Mouse (Mus musculus) G1E (cell line): ENCODE measurements around the gene Actb. TPM values are rescaled to one million over a fixed set of nuclear protein-coding genes. Genes with fewer than 3 reads are reported as not detected.

ENCODE experiments used
- ATAC-seq: 2 replicates; pipeline ENCODE4 v1.8.0; 2016; ENCODE audit warnings: mild to moderate bottlenecking; ENCODE audit not compliant: insufficient number of reproducible peaks, poor library complexity, low FRiP score, severe bottlenecking; ENCODE audit errors: extremely low read depth
- DNase-seq: peaks from one replicate; pipeline ENCODE4 v3.0.0; 2012; ENCODE audit warnings: low spot score
- H3K27me3 ChIP-seq: 2 replicates; pipeline ENCODE4 v1.6.1; 2012; ENCODE audit warnings: mild to moderate bottlenecking, low read length, inconsistent platforms; ENCODE audit not compliant: insufficient read depth
- H3K36me3 ChIP-seq: replicated peaks from 2 replicates; pipeline ENCODE3; 2012; ENCODE audit warnings: mild to moderate bottlenecking, inconsistent platforms
- H3K4me1 ChIP-seq: 2 replicates; pipeline ENCODE4 v1.6.1; 2012; ENCODE audit warnings: low read depth, low read length, inconsistent platforms, mixed read lengths; ENCODE audit not compliant: insufficient read depth
- H3K4me3 ChIP-seq: 2 replicates; pipeline ENCODE4 v1.5.1; 2012; ENCODE audit warnings: low read depth, mild to moderate bottlenecking, inconsistent platforms, low read length, moderate library complexity, mixed read lengths
- H3K9me3 ChIP-seq: replicated peaks from 2 replicates; pipeline ENCODE4 v1.6.1; 2012; ENCODE audit warnings: inconsistent platforms
- CTCF ChIP-seq: IDR thresholded peaks from 2 replicates; pipeline ENCODE4 v1.5.1; 2012; ENCODE audit warnings: low read depth, low read length, inconsistent platforms, mixed read lengths
- GATA1 ChIP-seq: IDR thresholded peaks from 2 replicates; pipeline ENCODE4 v1.6.1; 2012; ENCODE audit warnings: borderline replicate concordance, low read length, inconsistent platforms, mixed read lengths
- GATA2 ChIP-seq: IDR thresholded peaks from 2 replicates; pipeline ENCODE4 v1.6.1; 2012; ENCODE audit warnings: low read depth, low read length, inconsistent platforms, borderline replicate concordance
- POLR2AphosphoS5 ChIP-seq: IDR thresholded peaks from 2 replicates; pipeline ENCODE4 v1.6.1; 2012; ENCODE audit warnings: low read depth, low read length, inconsistent platforms; ENCODE audit not compliant: insufficient replicate concordance
- TAL1 ChIP-seq: conservative IDR thresholded peaks from 2 replicates; pipeline ENCODE4 v1.6.1; 2012; ENCODE audit warnings: low read depth, low read length, inconsistent platforms, mixed read lengths
- polyA plus RNA-seq: library from polyadenylated mRNA; stranded (reverse); fragments of >175 nt; gene quantifications from 2 replicates; pipeline ENCODE4 v1.2.3, GENCODE M21; 2012
- total RNA-seq, 2 experiments: library from RNA; stranded (forward) in 1 of 2; stranded (reverse) in 1 of 2; fragments of 200-1000 nt in 1 of 2; fragments of >200 nt in 1 of 2; fragmentation: Nextera tagmentation in 1 of 2; gene quantifications; 2 replicates each; pipeline ENCODE4 v1.2.3; 2014 to 2017

Gene Actb
- total and polyA plus RNA-seq, 3 experiments: 3,214 to 5,110 (median 4,919) TPM

- TF ChIP-seq TAL1 (no peak), CTCF (no peak), GATA1 (no peak), GATA2 (no peak), POLR2AphosphoS5 (no peak)
- Histone ChIP-seq H3K4me3 (no peak overlapping the region), H3K9me3 (peaks cover 2% of the 10 kb centered on the region; the same call in 1 of the 2 replicates), H3K36me3 (no peaks in the 10 kb centered on the region), H3K4me1 (peaks cover 33% of the 10 kb centered on the region), H3K27me3 (peaks cover 5% of the 10 kb centered on the region)
- no peak for DNase-seq
- ATAC-seq: no peak
Measured at GRCm38 (mm10) chr5:142940393-142940792, 33.8 kb upstream of the Actb start.

- H3K4me3 ChIP-seq: peak overlapping the region; percentile 17; the same call in 1 of the 2 replicates
- ATAC-seq (peak; percentile 66), DNase-seq (peak; percentile 58)
- peaks cover 2% of the 10 kb centered on the region; the same call in 1 of the 2 replicates for H3K9me3 ChIP-seq
- no peaks in the 10 kb centered on the region for H3K36me3 ChIP-seq
- H3K27me3 ChIP-seq: peaks cover 2% of the 10 kb centered on the region
- H3K4me1 ChIP-seq: peaks cover 39% of the 10 kb centered on the region
- no peak for TF ChIP-seq POLR2AphosphoS5
- TF ChIP-seq GATA1: no peak
- no peak for TF ChIP-seq TAL1
- no peak for TF ChIP-seq CTCF
- no peak for TF ChIP-seq GATA2
Measured at GRCm38 (mm10) chr5:142937956-142938727, 31.6 kb upstream of the Actb start.

GRCm38 (mm10) chr5:142936336-142936719 is 29.8 kb upstream of the Actb start:
- ATAC-seq (no peak), DNase-seq (peak; percentile 33)
- H3K27me3 ChIP-seq: no peaks in the 10 kb centered on the region
- H3K36me3 ChIP-seq: peaks cover 1% of the 10 kb centered on the region
- TF ChIP-seq TAL1: no peak
- peak; percentile 87 for TF ChIP-seq CTCF
- H3K9me3 ChIP-seq: peaks cover 2% of the 10 kb centered on the region; the same call in 1 of the 2 replicates
- H3K4me1 ChIP-seq: peaks cover 55% of the 10 kb centered on the region
- no peak overlapping the region; the same call in 1 of the 2 replicates for H3K4me3 ChIP-seq

- Histone ChIP-seq H3K27me3 (no peaks in the 10 kb centered on the region), H3K4me3 (no peak overlapping the region; the same call in 1 of the 2 replicates), H3K4me1 (peaks cover 60% of the 10 kb centered on the region), H3K36me3 (peaks cover 3% of the 10 kb centered on the region), H3K9me3 (peaks cover 2% of the 10 kb centered on the region; the same call in 1 of the 2 replicates)
- TF ChIP-seq GATA1 (no peak), TAL1 (no peak), GATA2 (no peak), POLR2AphosphoS5 (no peak), CTCF (no peak)
- DNase-seq (no peak), ATAC-seq (no peak)
Measured at GRCm38 (mm10) chr5:142935642-142936335, 29.2 kb upstream of the Actb start.

- Histone ChIP-seq H3K4me3 (peak overlapping the region; percentile 64; the same call in 1 of the 2 replicates), H3K36me3 (peaks cover 3% of the 10 kb centered on the region), H3K4me1 (peaks cover 69% of the 10 kb centered on the region), H3K9me3 (no peaks in the 10 kb centered on the region; the same call in 1 of the 2 replicates), H3K27me3 (no peaks in the 10 kb centered on the region)
- ATAC-seq: no peak
- no peak for DNase-seq
- TF ChIP-seq POLR2AphosphoS5 (no peak), CTCF (no peak), TAL1 (no peak), GATA1 (no peak), GATA2 (no peak)
Measured at GRCm38 (mm10) chr5:142932731-142933130, 26.2 kb upstream of the Actb start.

- Histone ChIP-seq H3K27me3 (no peaks in the 10 kb centered on the region), H3K36me3 (peaks cover 3% of the 10 kb centered on the region), H3K9me3 (no peaks in the 10 kb centered on the region; the same call in 1 of the 2 replicates), H3K4me1 (peaks cover 69% of the 10 kb centered on the region), H3K4me3 (peak overlapping the region; percentile 64; the same call in 1 of the 2 replicates)
- TF ChIP-seq POLR2AphosphoS5: no peak
- TF ChIP-seq TAL1: peak; percentile 42; the same call in 1 of the 2 replicates
- peak; percentile 58; the same call in 1 of the 2 replicates for TF ChIP-seq CTCF
- peak; percentile 81 for DNase-seq
- peak; percentile 88 for ATAC-seq
Measured at GRCm38 (mm10) chr5:142932084-142932685, 25.6 kb upstream of the Actb start.
